Mouse (Mus musculus): ENCODE measurements at regions not wholly inside any gene's neighbourhood (a gene's known extent, or its start where the extent isn't known, plus 50 kb on each side); places are given as distances from the start of the nearest gene placed in this dataset.

GRCm38 (mm10) chr2:161185122-161185521, 76.2 kb upstream of the Chd6 start:
- in situ Hi-C loops (cut with MboI; ENCODE audit: low sequenced_read_pairs) = loop anchor here (25.0 kb wide), 1 partner anchor 1727 kb away; no protein-coding TSS in a partner anchor

DNA sequence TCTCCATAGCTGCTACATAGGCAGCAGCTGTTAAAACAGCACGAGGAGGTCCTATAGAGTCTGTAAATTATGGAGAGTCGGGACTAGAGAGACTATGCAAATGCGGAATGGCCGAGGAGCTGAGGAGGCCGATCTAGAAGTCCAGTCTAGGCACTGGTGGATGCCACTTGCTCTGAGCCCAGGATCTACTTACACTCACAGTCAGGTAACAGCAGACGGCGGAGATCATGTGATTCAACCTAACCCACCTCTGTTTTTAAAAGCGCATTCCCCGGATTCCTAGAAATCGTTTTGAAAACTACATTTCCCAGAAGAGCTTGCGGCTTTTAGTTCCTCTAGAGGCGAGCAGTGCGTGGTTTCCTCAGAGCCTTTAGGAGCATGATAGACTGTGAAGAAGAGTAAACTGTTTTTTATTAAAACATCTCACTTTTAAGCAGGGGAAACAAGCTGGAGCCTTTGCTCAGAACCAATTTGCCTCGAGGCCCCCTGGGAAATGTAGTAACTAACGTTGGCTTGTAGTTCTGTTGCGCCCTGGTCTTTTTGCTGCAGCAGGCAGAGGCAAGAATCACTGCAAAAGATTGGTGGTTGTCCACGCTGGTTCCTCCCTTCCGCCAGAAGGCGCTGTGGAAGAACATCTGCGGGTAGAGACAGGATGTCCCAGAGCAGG, 68.6 kb upstream of the Chd6 start:
- in situ Hi-C loops (cut with MboI; ENCODE audit: low sequenced_read_pairs) = loop anchor here (25.0 kb wide), 1 partner anchor 1735 kb away; no protein-coding TSS in a partner anchor

DNA sequence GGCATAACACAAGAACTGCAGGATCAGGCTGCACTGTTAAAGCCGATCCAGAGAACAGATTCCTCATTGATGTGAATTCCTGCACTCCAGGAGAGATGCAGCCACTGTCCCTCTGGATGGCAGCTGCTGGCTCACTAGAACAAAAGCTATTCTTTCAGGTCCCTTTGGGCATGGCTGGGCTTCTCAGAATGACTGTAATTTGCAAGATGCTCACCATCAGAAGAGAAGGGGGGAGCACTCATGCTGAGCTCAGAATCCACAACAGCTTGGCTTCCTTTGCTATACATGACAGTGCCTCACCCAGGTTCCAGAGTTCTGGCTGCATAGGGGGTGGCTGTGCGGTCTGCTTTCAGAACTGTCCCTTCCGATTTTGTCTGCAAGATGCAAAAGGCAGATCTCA, 57.8 kb upstream of the Chd6 start:
- in situ Hi-C loops (cut with MboI; ENCODE audit: low sequenced_read_pairs) = no loop called here

DNA sequence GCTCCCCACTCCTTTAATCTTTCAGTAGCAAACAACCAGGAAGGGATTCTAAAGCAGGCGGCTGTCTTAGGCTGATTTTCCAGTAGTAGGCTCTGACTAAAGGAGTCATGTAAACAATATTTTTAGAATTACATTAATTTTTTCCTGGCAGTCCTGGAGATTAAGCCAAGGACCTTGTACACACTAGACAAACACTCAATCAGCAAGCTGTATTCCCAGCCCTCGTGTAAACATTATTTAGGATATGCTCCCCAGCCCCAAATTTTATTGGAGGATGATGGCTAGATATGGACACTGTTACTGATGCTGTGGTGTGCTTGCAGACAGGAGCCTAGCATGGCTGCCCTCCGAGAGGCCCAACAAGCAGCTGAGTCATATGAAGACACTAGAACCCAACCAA, 56.6 kb upstream of the Chd6 start:
- in situ Hi-C loops (cut with MboI; ENCODE audit: low sequenced_read_pairs) = no loop called here

DNA sequence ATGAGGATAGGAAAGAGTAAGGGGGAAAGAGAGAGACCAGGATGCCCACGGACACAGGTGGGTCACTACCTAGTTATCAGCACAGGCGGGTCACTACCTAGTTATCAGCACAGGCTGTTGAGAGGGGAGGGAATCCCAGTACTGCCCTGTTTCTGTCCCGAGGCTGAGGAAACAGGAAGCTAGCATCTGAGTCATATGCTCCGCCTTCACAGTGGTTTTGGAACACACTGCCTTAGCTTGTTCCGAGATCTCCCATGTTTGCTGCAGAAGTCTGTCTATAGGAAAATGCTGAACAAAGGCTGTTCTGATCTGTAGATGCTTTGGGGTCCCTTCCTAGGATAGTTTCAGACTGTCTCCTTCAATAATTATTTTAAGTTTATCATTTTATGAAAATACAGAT, 55.4 kb upstream of the Chd6 start:
- in situ Hi-C loops (cut with MboI; ENCODE audit: low sequenced_read_pairs) = no loop called here
